Mouse (Mus musculus) MEL (cell line): Measurements from ENCODE around the gene Eif4e2. TPM values are rescaled to one million over a fixed set of nuclear protein-coding genes. Genes with fewer than 3 reads are reported as not detected.

ENCODE experiments used
- DNase-seq: peaks from one replicate; pipeline ENCODE4 v3.0.0; 2011; ENCODE audit warnings: low read depth, low spot score
- H3K27ac ChIP-seq: 2 replicates; pipeline ENCODE4 v1.5.1; 2012; ENCODE audit warnings: low read depth, mild to moderate bottlenecking, control low read depth, low read length, moderate library complexity; ENCODE audit not compliant: control insufficient read depth
- H3K27me3 ChIP-seq, 2 experiments: fragments of 150-350 bp in 1 of 2; sonication (generic) in 1 of 2; 2 replicates each; pipeline ENCODE4 v1.6.1; 2012; ENCODE audit warnings: low read length in 2 of 2, mild to moderate bottlenecking in 2 of 2, improper control_type of control experiment in 1 of 2, moderate library complexity in 1 of 2; ENCODE audit not compliant: insufficient read depth in 2 of 2, control insufficient read depth in 1 of 2
- H3K36me3 ChIP-seq, 2 experiments: 2 replicates each; pipeline ENCODE4 v1.6.1; 2012 to 2014; ENCODE audit warnings: low read length in 2 of 2, improper control_type of control experiment in 1 of 2, inconsistent platforms in 1 of 2, mild to moderate bottlenecking in 1 of 2; ENCODE audit not compliant: insufficient read depth in 2 of 2, control insufficient read depth in 1 of 2
- H3K4me1 ChIP-seq, 2 experiments: fragments of 150-350 bp in 1 of 2; sonication (generic) in 1 of 2; 2 replicates each; pipeline ENCODE4 v1.6.1; 2012; ENCODE audit warnings: low read length in 2 of 2, improper control_type of control experiment in 1 of 2, mild to moderate bottlenecking in 1 of 2; ENCODE audit not compliant: insufficient read depth in 2 of 2, control insufficient read depth in 1 of 2
- H3K4me3 ChIP-seq, 2 experiments: fragments of 150-350 bp in 1 of 2; sonication (generic) in 1 of 2; 2 replicates each; pipeline ENCODE4 v1.5.1; 2012; ENCODE audit warnings: low read depth in 2 of 2, low read length in 2 of 2, mild to moderate bottlenecking in 2 of 2, moderate library complexity in 2 of 2, control low read depth in 1 of 2, improper control_type of control experiment in 1 of 2; ENCODE audit not compliant: control insufficient read depth in 1 of 2, insufficient read depth in 1 of 2
- H3K79me2 ChIP-seq: 2 replicates; pipeline ENCODE4 v1.6.1; 2012; ENCODE audit warnings: mild to moderate bottlenecking, low read length, moderate library complexity; ENCODE audit not compliant: control insufficient read depth, poor library complexity, insufficient read depth
- H3K9ac ChIP-seq: 2 replicates; pipeline ENCODE4 v1.6.1; 2012; ENCODE audit warnings: low read depth, mild to moderate bottlenecking, control low read depth, low read length, moderate library complexity; ENCODE audit not compliant: control insufficient read depth, poor library complexity, severe bottlenecking
- H3K9me3 ChIP-seq: fragments of 150-350 bp; sonication (generic); replicated peaks from 2 replicates; pipeline ENCODE4 v1.6.1; 2012; ENCODE audit warnings: mild to moderate bottlenecking, low read length, improper control_type of control experiment, moderate library complexity; ENCODE audit not compliant: insufficient read depth
- CHD1 ChIP-seq: IDR thresholded peaks from 2 replicates; pipeline ENCODE4 v1.6.1; 2012; ENCODE audit warnings: low read depth, mild to moderate bottlenecking, inconsistent platforms, low read length, improper control_type of control experiment
- CHD2 ChIP-seq: IDR thresholded peaks from 2 replicates; pipeline ENCODE4 v1.6.1; 2011; ENCODE audit warnings: low read length, improper control_type of control experiment
- CTCF ChIP-seq, 3 experiments: IDR thresholded peaks in 2 of 3; conservative IDR thresholded peaks in 1 of 3; 2 replicates each; pipeline ENCODE4 v1.5.1; 2011 to 2012; ENCODE audit warnings: low read length in 3 of 3, low read depth in 2 of 3, mild to moderate bottlenecking in 2 of 3, improper control_type of control experiment in 1 of 3, inconsistent platforms in 1 of 3, mixed read lengths in 1 of 3, moderate library complexity in 1 of 3; ENCODE audit not compliant: control insufficient read depth in 1 of 3, insufficient read depth in 1 of 3, poor library complexity in 1 of 3, severe bottlenecking in 1 of 3
- ELF1 ChIP-seq: IDR thresholded peaks from 2 replicates; pipeline ENCODE4 v1.6.1; 2014; ENCODE audit warnings: low read depth, mild to moderate bottlenecking, inconsistent platforms, low read length, improper control_type of control experiment, moderate library complexity
- EP300 ChIP-seq, 2 experiments: IDR thresholded peaks; 2 replicates each; pipeline ENCODE4 v1.6.1; 2011; ENCODE audit warnings: improper control_type of control experiment in 2 of 2, low read length in 2 of 2, low read depth in 1 of 2, mild to moderate bottlenecking in 1 of 2
- ETS1 ChIP-seq: IDR thresholded peaks from 2 replicates; pipeline ENCODE4 v1.6.1; 2012; ENCODE audit warnings: low read depth, mild to moderate bottlenecking, inconsistent platforms, low read length, improper control_type of control experiment, moderate library complexity
- GABPA ChIP-seq: IDR thresholded peaks from 2 replicates; pipeline ENCODE4 v1.6.1; 2012; ENCODE audit warnings: low read depth, mild to moderate bottlenecking, inconsistent platforms, low read length, improper control_type of control experiment, moderate library complexity
- HCFC1 ChIP-seq: IDR thresholded peaks from 2 replicates; pipeline ENCODE4 v1.6.1; 2012; ENCODE audit warnings: low read depth, mild to moderate bottlenecking, inconsistent platforms, low read length, improper control_type of control experiment, moderate library complexity
- KAT2A ChIP-seq: conservative IDR thresholded peaks from 2 replicates; pipeline ENCODE4 v1.6.1; 2012; ENCODE audit warnings: low read depth, low read length, improper control_type of control experiment, inconsistent platforms
- MAFK ChIP-seq: IDR thresholded peaks from 2 replicates; pipeline ENCODE4 v1.6.1; 2011; ENCODE audit warnings: low read depth, mild to moderate bottlenecking, low read length, improper control_type of control experiment, borderline replicate concordance
- MAZ ChIP-seq: IDR thresholded peaks from 2 replicates; pipeline ENCODE4 v1.6.1; 2012; ENCODE audit warnings: low read depth, mild to moderate bottlenecking, inconsistent platforms, low read length, improper control_type of control experiment
- MEF2A ChIP-seq: IDR thresholded peaks from 2 replicates; pipeline ENCODE4 v1.6.1; 2014; ENCODE audit warnings: low read depth, mild to moderate bottlenecking, inconsistent platforms, low read length, improper control_type of control experiment; ENCODE audit not compliant: poor library complexity, insufficient replicate concordance, severe bottlenecking; ENCODE audit errors: extremely low read depth
- MXI1 ChIP-seq: IDR thresholded peaks from 2 replicates; pipeline ENCODE4 v1.6.1; 2011; ENCODE audit warnings: mild to moderate bottlenecking, low read depth, low read length, improper control_type of control experiment
- NELFE ChIP-seq: IDR thresholded peaks from 2 replicates; pipeline ENCODE4 v1.6.1; 2011; ENCODE audit warnings: low read depth, low read length, improper control_type of control experiment
- NRF1 ChIP-seq: IDR thresholded peaks from 2 replicates; pipeline ENCODE4 v1.6.1; 2014; ENCODE audit warnings: low read depth, mild to moderate bottlenecking, inconsistent platforms, low read length, improper control_type of control experiment, moderate library complexity; ENCODE audit not compliant: poor library complexity, insufficient read depth, severe bottlenecking
- POLR2A ChIP-seq, 2 experiments: IDR thresholded peaks; 2 replicates each; pipeline ENCODE4 v1.6.1; 2011 to 2012; ENCODE audit warnings: low read length in 2 of 2, mild to moderate bottlenecking in 2 of 2, control low read depth in 1 of 2, improper control_type of control experiment in 1 of 2, low read depth in 1 of 2, moderate library complexity in 1 of 2; ENCODE audit not compliant: control insufficient read depth in 1 of 2, insufficient read depth in 1 of 2, poor library complexity in 1 of 2
- POLR2AphosphoS5 ChIP-seq: IDR thresholded peaks from 2 replicates; pipeline ENCODE4 v1.6.1; 2012; ENCODE audit warnings: low read depth, borderline replicate concordance, mild to moderate bottlenecking, inconsistent platforms, low read length, moderate library complexity, mixed read lengths
- RAD21 ChIP-seq: IDR thresholded peaks from 2 replicates; pipeline ENCODE4 v1.6.1; 2011; ENCODE audit warnings: mild to moderate bottlenecking, low read depth, low read length, improper control_type of control experiment
- SIN3A ChIP-seq: IDR thresholded peaks from 2 replicates; pipeline ENCODE4 v1.6.1; 2012; ENCODE audit warnings: low read length, improper control_type of control experiment, inconsistent platforms
- SMC3 ChIP-seq: IDR thresholded peaks from 2 replicates; pipeline ENCODE4 v1.6.1; 2011; ENCODE audit warnings: low read depth, low read length, improper control_type of control experiment
- TAL1 ChIP-seq: IDR thresholded peaks from 2 replicates; pipeline ENCODE4 v1.6.1; 2012; ENCODE audit warnings: mild to moderate bottlenecking, inconsistent platforms, low read length, moderate library complexity, mixed read lengths
- TBP ChIP-seq: IDR thresholded peaks from 2 replicates; pipeline ENCODE4 v1.8.0; 2011; ENCODE audit warnings: low read depth, low read length, improper control_type of control experiment
- TCF12 ChIP-seq: IDR thresholded peaks from 2 replicates; pipeline ENCODE4 v1.6.1; 2014; ENCODE audit warnings: low read depth, mild to moderate bottlenecking, inconsistent platforms, low read length, improper control_type of control experiment, moderate library complexity
- UBTF ChIP-seq: IDR thresholded peaks from 2 replicates; pipeline ENCODE4 v1.6.1; 2012; ENCODE audit warnings: low read depth, mild to moderate bottlenecking, inconsistent platforms, low read length, improper control_type of control experiment, moderate library complexity, borderline replicate concordance; ENCODE audit not compliant: insufficient read depth
- USF1 ChIP-seq: IDR thresholded peaks from 2 replicates; pipeline ENCODE4 v1.6.1; 2014; ENCODE audit warnings: low read depth, mild to moderate bottlenecking, inconsistent platforms, low read length, improper control_type of control experiment, moderate library complexity
- USF2 ChIP-seq, 2 experiments: IDR thresholded peaks; 2 replicates each; pipeline ENCODE4 v1.6.1; 2011 to 2012; ENCODE audit warnings: improper control_type of control experiment in 2 of 2, low read length in 2 of 2, borderline replicate concordance in 1 of 2, inconsistent platforms in 1 of 2, low read depth in 1 of 2, mild to moderate bottlenecking in 1 of 2; ENCODE audit not compliant: insufficient read depth in 1 of 2
- ZC3H11A ChIP-seq: IDR thresholded peaks from 2 replicates; pipeline ENCODE4 v1.6.1; 2012; ENCODE audit warnings: low read depth, mild to moderate bottlenecking, inconsistent platforms, low read length, improper control_type of control experiment
- ZKSCAN1 ChIP-seq: IDR thresholded peaks from 2 replicates; pipeline ENCODE4 v1.6.1; 2012; ENCODE audit warnings: low read depth, mild to moderate bottlenecking, inconsistent platforms, low read length, improper control_type of control experiment, moderate library complexity
- ZNF384 ChIP-seq: IDR thresholded peaks from 2 replicates; pipeline ENCODE4 v1.6.1; 2012; ENCODE audit warnings: low read depth, mild to moderate bottlenecking, inconsistent platforms, low read length, improper control_type of control experiment
- polyA plus RNA-seq, 2 experiments: library from polyadenylated mRNA; stranded (reverse) in 1 of 2; unstranded in 1 of 2; fragments of >175 nt in 1 of 2; fragments of >200 nt in 1 of 2; gene quantifications; 2 replicates each; pipeline versions ENCODE4 v1.2.1 to v1.2.4; 2012; ENCODE audit warnings: low replicate concordance in 2 of 2, low read depth in 1 of 2; ENCODE audit not compliant: insufficient read length in 2 of 2, insufficient read depth in 1 of 2, missing spikeins in 1 of 2
- total RNA-seq: library from RNA; depleted of rRNA; stranded (reverse); fragments of 300-350 nt; gene quantifications from 2 replicates; pipeline ENCODE4 v1.2.3, GENCODE M21; 2012

Gene Eif4e2
- total and polyA plus RNA-seq, 3 experiments, result 132 to 220 (median 165) TPM

GRCm38 (mm10) chr1:87170458-87170857, 43.3 kb upstream of the Eif4e2 start:
- Histone ChIP-seq H3K27me3 (peaks cover 2 to 4% of the 10 kb centered on the region in 2 experiments; a peak in 2 of 4 replicates), H3K27ac (no peak overlapping the region)
- no peak for TF ChIP-seq CHD2
- TF ChIP-seq ETS1, result no peak
- no peak for TF ChIP-seq MAZ
- no peak for TF ChIP-seq SMC3
- no peak for TF ChIP-seq NELFE
- no peak for TF ChIP-seq TBP
- TF ChIP-seq TCF12, result no peak
- TF ChIP-seq KAT2A, result no peak
- TF ChIP-seq MEF2A, result no peak
- TF ChIP-seq SIN3A, result no peak
- TF ChIP-seq POLR2AphosphoS5, result no peak
- no peak for TF ChIP-seq ELF1
- TF ChIP-seq USF2 (IDR thresholded peaks at IDR 0.05; ENCODE audit: borderline replicate concordance in 1 of 2, insufficient read depth in 1 of 2, low read depth in 1 of 2, low read length in 2 of 2), result no peak
- no peak for TF ChIP-seq POLR2A (IDR thresholded peaks at IDR 0.05; ENCODE audit: control insufficient read depth in 1 of 2, insufficient read depth in 1 of 2, low read depth in 1 of 2, low read length in 2 of 2, poor library complexity in 1 of 2)

GRCm38 (mm10) chr1:87171312-87171711, 42.4 kb upstream of the Eif4e2 start:
- DNase-seq, result no peak
- no peaks in the 10 kb centered on the region for H3K79me2 ChIP-seq
- TF ChIP-seq NRF1, result no peak
- no peak for TF ChIP-seq USF1
- TF ChIP-seq ZC3H11A, result no peak
- no peak for TF ChIP-seq ZNF384
- no peak for TF ChIP-seq MXI1
- no peak for TF ChIP-seq MAFK
- no peak for TF ChIP-seq CHD2
- TF ChIP-seq ELF1, result no peak
- TF ChIP-seq RAD21, result no peak
- no peak for TF ChIP-seq USF2 (IDR thresholded peaks at IDR 0.05; ENCODE audit: borderline replicate concordance in 1 of 2, insufficient read depth in 1 of 2, low read depth in 1 of 2, low read length in 2 of 2)
- TF ChIP-seq ZKSCAN1, result no peak
- no peak for TF ChIP-seq HCFC1
- no peak for TF ChIP-seq TAL1
- TF ChIP-seq UBTF, result no peak
- TF ChIP-seq EP300 (IDR thresholded peaks at IDR 0.05; ENCODE audit: low read depth in 1 of 2, low read length in 2 of 2), result no peak
- TF ChIP-seq GABPA, result no peak
- TF ChIP-seq NELFE, result no peak
- no peak for TF ChIP-seq CHD1
- TF ChIP-seq CTCF (IDR thresholded peaks at IDR 0.05 in 2 of 3, conservative IDR thresholded peaks at IDR 0.05 in 1 of 3; ENCODE audit: control insufficient read depth in 1 of 3, insufficient read depth in 1 of 3, low read depth in 2 of 3, low read length in 3 of 3, poor library complexity in 1 of 3, severe bottlenecking in 1 of 3), result no peak
- H3K36me3 ChIP-seq, result peaks cover 0 to 5% of the 10 kb centered on the region in 2 experiments; a peak in 2 of 4 replicates
- H3K27me3 ChIP-seq, result peaks cover 2% of the 10 kb centered on the region in 2 experiments; a peak in 2 of 4 replicates
- H3K4me3 ChIP-seq, result no peak overlapping the region
- no peak overlapping the region for H3K27ac ChIP-seq
- no peaks in the 10 kb centered on the region for H3K9me3 ChIP-seq
- H3K9ac ChIP-seq, result no peak overlapping the region
- peaks cover 0 to 4% of the 10 kb centered on the region in 2 experiments; a peak in 1 of 4 replicates for H3K4me1 ChIP-seq

More at GRCm38 (mm10) chr1:87170458-87170857, 43.3 kb upstream of the Eif4e2 start:
- Histone ChIP-seq H3K36me3 (peaks cover 0 to 1% of the 10 kb centered on the region in 2 experiments; a peak in 1 of 4 replicates), H3K79me2 (no peaks in the 10 kb centered on the region), H3K4me1 (peaks cover 0 to 1% of the 10 kb centered on the region in 2 experiments; a peak in 1 of 4 replicates), H3K9ac (no peak overlapping the region), H3K4me3 (no peak overlapping the region), H3K9me3 (no peaks in the 10 kb centered on the region)
- no peak for DNase-seq
